Mouse (Mus musculus) adrenal gland, postnatal 14 days (tissue): ENCODE results near the gene Eps8l2. TPM values are rescaled to one million over a fixed set of nuclear protein-coding genes. Genes with fewer than 3 reads are reported as not detected.

Source experiments
- DNase-seq: peaks from one replicate; pipeline ENCODE4 v3.0.0; 2021; ENCODE audit warnings: mixed read lengths
- total RNA-seq: library from RNA; stranded (reverse); gene quantifications from 2 replicates; pipeline ENCODE4 v1.2.3, GENCODE M21; 2021

The Eps8l2 gene
- total RNA-seq, 1 experiment from 2014 or later, result 5.1 TPM

DNA sequence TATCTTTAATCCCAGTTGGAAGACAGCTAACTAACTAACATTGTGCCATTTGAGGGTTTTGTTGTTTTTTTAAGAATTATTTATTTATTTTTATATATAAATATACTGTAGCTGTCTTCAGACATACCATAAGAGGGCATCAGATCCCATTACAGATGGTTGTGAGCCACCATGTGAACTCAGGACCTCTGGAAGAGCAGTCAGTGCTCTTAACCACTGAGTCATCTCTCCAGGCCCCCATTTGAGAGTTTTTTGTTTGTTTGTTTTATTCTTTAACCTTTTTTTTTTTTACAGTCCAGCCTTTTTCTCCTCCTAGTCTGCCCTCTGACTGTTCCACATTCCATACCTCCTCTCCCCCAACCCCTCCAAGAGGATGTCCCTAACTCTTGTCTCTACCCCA lies 8.0 kb upstream of the Eps8l2 start:
- DNase-seq, result no peak

DNA sequence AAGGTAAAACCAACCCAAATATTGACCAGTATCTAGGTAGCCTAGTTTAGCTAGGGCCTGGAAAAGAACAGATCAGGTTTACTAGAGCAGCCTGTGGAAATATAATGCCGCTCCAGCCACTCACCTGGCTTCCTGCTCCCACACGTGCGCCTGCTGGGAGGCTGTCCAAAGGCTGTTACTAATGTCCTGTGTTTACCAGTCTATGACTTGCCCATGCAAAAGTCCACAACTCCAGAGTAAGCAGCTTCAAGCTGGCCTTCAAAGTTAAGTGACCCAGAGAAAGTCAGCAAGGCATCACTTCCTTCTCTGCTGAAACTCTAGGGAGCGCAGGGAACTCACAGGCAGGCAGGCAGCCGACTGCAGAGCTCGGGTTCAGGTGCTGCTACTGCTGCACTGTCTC lies 6.7 kb upstream of the Eps8l2 start:
- DNase-seq, result no peak

DNA sequence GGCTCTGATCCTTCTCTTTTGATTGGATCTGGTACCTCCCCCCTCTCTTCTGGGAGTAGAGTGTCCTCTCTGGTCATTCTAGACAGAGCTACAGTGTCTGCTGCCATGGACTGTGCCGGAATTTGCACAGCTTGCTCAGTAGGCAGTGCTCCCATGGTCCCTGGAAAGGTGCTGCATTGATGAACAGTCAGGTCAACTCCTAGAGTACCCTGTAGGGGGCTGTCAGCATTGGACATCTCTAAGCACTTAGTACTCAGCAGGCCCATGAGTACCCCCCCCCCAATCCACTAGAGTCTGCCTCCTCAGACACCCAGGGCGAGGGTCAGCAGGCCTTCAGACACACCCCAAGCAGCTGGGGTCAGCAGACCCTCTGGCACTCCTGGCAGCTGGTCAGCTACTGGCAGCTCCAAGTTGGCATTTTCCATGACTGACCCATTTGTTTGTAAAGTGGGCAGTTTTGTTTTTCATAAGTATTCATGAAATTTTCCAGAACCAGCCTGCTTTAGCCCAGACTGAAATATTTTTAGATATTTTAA lies 3.6 kb upstream of the Eps8l2 start:
- DNase-seq, result no peak

DNA sequence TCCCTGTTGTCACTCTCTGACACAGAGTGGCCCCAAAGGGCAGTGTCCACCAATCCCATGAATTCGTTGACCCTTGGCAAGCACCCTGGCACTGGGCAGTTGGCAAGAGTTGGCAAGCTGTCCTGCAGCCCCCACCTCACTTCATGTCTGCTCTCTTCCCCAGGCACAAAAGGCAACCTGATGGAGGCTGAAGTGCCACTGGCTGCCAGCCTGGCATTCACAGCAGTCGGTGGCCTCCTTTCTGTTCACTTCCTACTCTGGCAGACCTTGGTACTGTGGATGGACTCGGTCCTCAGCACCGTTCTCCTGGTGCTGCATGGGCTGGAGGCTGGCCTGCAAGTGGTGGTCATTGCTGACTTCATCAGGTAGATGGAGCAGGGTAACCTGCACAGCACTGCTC lies 3.0 kb upstream of the Eps8l2 start:
- DNase-seq, result no peak

DNA sequence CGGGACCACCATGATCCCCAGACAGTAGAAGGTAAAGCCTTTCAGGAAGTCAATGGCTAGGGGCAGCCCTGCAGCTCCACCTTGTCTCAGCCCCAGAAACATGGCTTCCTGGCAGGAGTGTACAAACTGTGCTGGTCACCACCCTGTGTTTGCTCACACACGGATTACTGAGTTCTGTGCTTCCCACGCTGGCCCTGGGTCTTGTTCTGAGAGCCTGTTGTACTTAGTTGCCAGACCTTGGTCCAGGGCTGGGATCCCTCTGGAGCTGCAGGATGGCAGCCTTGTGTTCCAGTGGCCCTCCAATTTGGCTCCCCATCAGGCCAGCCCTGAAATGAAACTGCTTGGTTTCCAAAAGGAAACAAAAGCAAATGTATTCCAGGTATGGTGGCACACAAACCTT lies 2.4 kb upstream of the Eps8l2 start:
- DNase-seq, result no peak

DNA sequence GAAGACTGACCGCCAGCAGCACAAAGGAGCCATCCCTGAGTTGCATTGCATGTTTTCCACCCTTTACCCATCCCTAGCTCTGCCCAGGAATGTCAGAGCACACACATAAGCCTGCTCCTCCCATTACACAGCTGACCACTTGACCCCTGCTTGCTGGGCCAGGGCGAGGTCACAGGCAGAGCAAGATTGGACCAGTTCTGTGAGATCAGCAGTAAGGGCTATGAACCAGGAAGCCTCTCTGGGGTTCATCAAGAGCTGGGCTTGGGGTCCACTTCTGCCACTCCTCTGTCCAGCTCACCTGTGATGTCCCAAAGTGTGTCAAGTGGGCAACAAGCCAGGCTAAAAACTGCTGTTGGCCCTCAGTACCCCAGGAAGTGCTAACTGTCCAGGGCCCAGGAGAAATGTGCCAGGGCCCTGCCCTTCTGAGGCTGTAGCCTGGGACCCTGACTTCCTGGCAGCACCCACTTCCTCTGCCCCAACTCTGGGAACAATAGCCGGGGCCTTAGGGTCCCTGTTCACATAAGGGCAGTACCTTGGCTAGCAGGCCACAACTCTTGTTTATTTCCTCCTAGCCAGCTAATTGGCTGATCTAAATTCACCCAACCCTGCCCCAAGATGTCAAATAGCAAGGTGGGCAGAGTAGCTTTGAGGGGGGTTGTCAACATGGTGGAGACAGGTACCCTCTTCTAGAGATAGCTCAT lies 814 bp upstream of the Eps8l2 start:
- no peak for DNase-seq

DNA sequence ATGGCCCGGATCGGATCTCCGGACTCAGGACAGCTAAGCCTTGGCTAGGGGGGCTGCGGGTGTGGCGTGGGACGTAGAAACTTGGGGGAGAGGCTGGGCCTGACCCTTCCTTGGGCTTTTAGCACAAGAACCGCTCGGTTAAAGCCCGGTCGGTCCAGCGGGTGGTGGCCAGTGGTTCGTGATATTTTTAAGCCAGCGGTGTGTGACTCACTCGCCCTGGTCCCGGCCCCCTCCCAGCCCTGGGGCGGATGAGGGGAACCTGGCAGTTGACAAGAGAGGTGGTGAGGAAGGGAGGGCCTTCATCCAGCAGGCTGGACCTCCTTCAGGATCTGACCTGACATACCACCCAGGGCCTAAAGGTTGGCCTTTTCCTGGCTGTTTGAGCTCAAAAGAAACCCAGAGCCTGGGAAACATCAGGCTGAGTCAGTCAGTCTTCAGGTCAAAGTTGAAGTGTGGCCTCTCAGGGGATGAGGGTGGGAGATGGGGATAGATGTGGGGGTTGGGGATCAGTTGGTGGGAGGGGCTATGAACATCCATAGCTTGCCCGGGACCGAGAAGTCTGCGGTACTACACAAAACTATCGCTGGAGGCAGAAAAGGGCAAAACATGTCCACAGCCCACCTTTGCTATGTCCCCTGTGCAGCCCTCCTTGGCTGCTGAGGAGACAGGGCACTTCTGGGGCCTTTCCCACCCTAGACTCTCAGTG lies 688 bp downstream of the Eps8l2 start:
- DNase-seq, result no peak

DNA sequence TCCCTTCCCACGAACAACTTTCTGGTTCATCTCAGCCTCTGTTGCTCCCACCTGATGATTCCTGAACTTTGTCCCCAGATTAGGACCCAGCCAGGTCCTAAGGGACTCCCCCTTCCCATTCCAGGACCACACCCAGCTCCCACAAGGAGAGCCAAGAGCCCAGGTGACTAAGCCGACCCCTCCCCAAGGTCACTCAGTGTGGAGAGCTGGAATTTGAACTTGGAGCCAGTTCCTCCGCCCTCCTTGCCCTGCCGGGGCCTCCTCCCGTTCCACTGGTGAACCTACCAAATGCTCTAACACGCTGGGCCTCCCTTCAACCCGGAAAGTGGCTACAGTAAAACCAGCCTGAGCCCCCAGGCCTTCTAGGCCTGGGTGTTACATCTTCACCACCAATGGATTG lies 1.3 kb downstream of the Eps8l2 start:
- no peak for DNase-seq

DNA sequence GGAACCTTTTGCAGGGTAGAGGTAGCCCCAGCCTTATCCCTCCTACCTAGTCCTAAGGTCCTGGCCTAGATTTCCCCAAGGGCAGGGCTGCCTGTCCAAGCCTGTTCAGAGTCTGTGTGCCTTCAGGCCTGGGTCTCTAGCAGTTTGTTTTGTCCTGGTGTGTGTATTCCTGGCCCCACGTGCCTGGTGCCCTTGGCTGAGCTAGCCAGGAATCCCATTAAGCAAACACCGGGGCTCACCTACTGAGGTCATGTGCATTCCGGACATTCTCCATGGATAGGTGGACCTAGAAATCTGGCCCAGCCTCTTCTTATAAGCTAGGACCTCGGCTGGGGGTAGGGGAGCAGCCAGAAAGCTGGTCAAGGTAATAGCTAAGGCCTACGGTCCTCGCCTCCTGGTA lies 1.8 kb downstream of the Eps8l2 start:
- DNase-seq, result no peak

DNA sequence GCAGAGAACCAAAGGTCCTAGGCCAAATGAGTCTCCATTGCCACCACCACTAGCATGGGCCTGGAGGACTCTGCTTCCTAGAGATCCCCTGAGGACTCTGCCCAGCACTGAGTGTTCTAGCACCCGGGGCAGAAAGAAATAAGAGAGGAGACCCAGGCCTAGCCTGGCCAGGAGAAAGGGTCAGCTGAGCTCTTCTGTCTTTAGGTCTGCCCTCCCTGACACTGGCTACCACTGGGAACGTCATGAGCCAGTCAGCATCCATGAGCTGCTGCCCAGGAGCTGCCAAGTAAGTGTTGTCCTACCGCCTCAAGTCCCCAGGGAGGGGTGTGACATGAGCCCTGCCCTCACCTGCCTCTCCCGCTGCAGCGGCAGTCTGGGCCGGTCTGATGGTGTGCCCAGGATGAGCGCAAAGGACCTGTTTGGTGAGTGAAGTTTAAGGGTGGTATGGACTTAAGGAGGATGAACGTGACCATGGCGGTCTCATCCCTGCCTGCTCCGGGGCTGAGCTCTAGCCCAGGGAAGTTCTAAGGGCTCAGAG lies 3.1 kb downstream of the Eps8l2 start:
- no peak for DNase-seq

DNA sequence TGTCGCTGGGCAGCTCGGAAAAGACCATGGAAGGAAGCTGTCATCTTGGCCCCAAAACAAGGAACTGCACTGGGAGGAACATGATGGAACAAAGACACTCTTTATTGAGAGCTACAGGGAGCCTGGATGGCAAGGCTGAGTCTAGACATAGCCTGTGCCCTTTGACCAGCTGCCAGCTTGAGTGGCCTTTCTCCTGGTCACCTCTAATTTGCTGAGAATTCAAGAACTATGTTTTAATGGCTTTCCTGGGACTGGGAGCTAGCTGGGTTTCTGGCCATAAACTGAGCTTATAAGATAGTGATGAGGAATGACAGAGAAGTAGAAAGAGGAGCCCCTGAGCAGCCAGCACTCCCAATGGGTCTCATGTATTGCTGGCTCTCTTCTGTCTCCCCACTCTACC lies 4.5 kb downstream of the Eps8l2 start:
- no peak for DNase-seq

DNA sequence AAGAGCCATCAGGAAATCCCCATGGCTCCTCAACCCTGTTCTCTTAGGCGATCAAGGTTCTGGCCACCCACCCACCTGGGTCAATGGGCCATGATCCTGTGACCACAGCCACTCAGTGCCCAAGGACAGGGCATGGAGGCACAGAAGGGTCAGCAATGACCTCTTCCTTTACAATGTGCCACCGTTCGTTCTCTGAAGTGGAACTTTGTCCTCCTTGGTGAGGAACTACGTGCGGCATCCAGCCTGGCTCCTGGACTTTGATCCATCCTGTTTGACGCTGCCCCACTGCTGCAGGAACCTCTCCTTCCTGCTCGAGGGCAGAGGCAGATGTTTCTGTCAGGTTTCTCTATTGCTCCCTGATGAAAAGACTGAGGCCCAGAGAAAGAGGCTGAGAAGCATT lies 5.0 kb downstream of the Eps8l2 start:
- DNase-seq, result no peak

DNA sequence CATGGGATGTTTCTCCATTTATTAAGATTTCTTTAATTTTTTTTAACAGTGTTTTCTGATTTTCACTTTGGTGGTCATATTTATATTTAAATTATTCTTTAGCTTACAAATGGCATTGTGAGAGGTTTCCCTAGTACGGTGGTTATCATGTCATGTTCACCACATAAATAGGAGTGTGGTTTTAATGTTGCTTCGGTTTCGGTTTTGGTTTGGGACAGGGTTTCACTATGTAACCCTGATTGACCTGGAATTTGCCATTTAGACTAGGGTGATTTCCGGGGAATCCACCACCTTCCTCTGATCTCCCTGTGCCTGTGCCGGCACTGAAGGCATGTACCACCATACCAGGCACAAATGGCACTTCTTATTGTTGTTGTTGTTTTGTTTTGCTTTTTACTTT lies 6.1 kb downstream of the Eps8l2 start:
- DNase-seq, result no peak

DNA sequence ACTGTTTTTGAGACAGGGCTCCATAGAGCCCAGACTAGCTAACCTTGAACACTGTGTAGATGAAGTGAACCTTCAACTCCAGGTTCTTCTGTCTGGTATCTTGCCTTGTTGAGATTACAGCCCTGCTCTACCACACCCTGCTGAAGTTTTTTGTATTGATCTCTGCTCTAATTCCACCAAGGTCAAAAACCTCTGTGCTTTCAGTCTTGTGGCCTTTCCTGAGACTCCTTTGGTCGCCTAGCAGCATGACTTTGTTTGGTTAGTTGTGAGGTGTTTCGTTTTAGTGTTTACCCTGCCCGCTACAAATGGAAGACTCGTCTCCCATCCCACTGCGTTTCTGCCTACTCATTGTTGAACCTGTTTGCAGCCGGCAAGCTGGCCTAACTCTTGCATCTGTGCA lies 12.4 kb downstream of the Eps8l2 start:
- no peak for DNase-seq

DNA sequence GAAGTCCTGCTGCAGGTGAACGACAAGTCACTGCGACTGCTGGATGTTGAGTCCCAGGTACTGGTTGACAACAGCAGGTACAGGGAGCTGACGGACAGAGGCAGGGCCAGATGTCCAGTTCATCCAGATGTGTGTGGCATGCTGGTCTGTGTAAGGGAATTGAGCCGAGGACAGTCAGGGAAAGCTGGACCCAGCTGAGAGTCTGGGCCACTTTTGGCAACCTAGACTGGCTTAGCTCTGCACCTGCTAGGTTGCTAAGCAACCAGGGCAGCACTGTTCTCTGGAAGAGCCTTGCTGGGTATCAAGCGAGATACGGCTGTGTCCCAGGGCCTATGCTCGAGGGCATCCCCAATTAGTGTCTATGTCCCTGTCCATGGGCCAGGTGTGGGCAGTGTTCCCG lies 16.4 kb downstream of the Eps8l2 start:
- DNase-seq, result no peak

DNA sequence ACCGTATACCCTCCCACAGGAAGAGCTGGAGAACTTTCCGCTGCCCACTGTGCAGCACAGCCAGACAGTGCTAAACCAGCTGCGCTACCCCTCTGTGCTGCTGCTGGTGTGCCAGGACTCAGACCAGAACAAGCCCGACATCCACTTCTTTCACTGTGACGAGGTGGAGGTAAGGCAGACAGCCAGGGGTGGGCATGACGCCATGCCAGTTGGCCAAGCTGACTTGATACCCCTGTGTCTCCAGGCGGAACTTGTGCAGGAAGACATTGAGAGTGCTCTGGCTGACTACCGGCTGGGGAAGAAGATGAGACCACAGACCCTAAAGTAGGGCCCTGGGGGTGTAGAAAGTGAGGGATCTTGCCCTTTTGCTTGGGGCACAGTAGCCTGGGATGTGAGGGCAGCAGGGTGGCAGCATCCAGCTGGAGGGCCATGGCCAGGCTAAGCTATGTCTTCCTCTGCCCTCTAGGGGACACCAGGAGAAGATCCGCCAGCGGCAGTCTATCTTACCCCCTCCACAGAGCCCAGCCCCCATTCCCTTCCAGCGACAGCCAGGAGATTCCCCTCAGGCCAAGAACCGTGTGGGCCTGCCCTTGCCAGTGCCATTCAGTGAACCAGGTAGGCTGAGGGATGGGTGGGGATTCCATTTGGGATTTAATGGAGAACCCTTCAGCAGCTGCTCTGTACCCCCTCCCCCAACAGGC lies 17.1 kb downstream of the Eps8l2 start:
- DNase-seq, result peak; percentile 61

DNA sequence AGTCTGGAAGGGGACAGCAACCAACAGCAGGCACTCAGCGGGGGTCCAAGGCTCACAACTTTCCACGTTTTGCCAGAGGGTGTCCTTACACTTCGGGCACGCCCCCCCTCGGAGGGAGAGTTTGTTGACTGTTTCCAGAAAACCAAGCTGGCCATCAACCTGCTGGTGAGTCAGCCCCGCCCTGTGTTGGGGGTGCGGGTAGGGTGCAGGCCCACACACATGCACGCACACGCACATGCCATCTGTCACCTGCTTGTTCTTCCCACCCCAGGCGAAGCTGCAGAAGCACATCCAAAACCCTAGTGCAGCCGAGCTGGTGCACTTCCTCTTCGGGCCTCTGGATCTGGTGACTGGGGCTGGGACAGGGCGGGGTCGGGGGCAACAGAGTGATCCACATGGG lies 18.3 kb downstream of the Eps8l2 start:
- DNase-seq, result no peak

DNA sequence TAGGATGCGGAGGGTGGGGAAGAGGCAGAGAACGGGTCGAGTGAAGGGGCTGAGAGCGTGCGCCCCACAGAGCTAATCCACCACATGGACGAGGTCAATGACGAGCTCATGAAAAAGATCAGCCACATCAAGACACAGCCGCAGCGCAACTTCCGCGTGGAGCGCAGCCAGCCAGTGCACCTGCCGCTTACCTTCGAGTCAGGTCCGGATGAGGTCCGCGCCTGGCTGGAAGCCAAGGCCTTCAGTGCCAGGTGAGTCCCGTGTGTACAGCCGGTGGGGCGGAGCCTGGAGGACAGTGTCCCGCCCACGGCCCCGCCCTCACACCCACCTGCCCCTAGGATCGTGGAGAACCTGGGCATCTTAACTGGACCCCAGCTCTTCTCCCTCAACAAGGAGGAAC lies 22.8 kb downstream of the Eps8l2 start:
- DNase-seq, result no peak

DNA sequence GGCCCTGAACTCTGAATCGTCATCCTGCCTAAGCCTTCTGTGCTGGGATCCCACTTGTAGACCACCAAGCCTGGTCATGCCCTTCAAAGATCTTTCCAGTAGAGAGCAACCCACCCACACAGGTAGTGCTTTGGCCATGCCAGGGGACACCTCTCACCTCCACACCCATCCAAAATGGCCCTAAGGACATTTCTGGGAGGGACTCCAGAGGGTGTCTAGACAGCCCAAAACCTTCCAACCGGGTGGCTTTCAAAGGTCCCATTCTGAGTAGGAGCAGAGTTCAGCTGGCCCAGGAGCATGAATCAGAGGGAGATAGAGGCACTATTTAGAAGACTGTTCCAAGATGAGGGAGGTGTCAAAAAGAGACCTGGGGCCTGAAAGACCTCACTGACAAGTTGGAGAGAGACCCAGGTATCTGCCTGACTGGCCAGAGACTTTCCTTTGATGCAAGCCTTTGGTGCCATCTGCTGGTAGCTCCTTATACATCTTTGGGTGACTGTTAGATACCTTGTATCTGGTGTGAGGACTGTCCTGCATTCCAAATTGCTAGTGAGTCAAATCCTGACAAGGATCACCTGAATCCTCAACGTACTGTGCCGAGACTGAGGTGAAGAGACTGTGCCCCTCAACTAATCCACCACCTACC lies 24.5 kb downstream of the Eps8l2 start:
- peak; percentile 82 for DNase-seq

DNA sequence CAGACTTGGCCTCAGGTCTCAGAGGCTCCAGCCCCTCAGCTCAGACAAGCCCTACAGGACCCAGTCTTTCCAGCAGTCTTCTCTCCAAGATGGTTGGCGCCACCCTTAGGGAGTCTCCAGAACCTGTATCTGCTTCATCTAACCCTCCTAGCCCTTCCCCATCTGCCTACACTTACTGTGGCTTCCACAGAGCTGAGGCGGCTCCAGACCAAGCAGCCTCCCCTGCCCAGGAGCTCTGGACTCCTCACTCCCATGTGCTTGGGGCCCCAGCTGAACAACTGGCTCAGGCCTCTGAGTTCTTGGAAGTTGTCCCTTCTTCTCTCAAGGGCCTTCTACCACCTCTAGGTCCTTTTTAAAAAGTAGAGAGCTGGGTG lies 25.1 kb downstream of the Eps8l2 start:
- DNase-seq, result no peak

DNA sequence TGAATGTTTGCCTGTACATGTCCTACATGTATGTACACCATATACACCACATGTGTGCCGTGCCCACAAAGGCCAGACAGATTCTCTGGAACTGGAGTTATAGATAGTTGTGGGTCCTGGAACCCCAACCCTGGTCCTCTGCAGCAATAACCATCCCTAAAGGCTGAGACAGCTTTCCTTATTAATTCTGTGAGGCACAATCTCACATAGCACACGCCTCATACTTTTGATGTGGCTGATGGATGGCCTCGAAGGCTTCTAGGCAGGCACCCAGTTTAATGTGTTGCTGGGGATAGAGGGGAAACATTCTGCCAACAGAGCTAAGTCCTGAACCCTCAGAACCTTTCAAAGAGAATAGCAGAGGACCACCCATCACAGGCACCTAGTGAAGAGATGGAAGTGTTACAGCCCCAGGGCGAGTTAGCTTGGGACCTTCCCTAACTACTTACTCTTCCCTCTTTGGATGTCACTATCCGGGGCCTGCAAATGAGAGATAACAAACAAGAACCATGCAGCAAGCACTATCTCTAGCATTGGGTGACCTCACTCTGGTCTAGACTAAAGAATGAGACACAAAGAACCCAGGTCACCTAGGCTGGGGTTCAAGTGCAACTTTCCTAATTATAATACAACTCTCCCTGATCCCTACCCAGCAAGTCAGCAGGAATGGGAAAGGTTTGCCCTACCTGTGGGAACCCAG lies 25.8 kb downstream of the Eps8l2 start:
- DNase-seq, result no peak

DNA sequence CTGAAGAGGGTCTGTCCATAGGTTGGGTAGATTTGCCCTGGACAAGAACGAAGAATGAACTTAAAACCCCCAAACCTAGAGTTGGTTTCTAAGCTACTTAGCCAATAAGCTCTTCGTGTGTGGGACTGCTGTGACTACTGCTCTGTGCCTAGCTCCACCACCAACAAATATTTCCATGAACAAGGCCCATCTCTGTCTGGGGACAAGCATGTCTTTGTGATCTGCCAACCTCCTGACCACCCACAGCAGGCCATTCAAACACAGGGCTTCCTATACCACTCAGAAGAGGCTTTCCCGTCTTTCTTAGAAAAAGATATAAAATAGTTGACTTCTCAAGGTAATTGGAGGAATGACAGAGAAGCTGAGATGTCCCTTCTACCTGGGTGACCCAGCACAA lies 26.4 kb downstream of the Eps8l2 start:
- no peak for DNase-seq
